In genomic region chr7:108950762-108951331, GRCm38 (mm10) we compare ENCODE assay signal across 8 mouse cellular contexts. TPM values are rescaled to one million over a fixed set of nuclear protein-coding genes. Genes with fewer than 3 reads are reported as not detected.
A peak's percentile ranks its signal among the peaks of the same experiment; 100 is the strongest.
DNase-seq lines count a peak whose midpoint lies in the region; ATAC-seq and TF ChIP-seq lines count a peak whose summit lies in the region.

No protein-coding gene starts in this region.

- no peaks in the 10 kb centered on the region for H3K9me3 ChIP-seq in kidney, embryonic 16.5 days (ENCODE audit: low read length)
- no peaks in the 10 kb centered on the region for H3K9me3 ChIP-seq in forebrain, embryonic 10.5 days
- H3K9me3 ChIP-seq in liver, embryonic 11.5 days (ENCODE audit: control insufficient read depth, low read length) = no peaks in the 10 kb centered on the region

- H3K9ac ChIP-seq in kidney, embryonic 16.5 days (replicated peaks; ENCODE audit: low read length) = peak overlapping the region; percentile 36
- no peak overlapping the region for H3K9ac ChIP-seq in liver, embryonic 11.5 days (ENCODE audit: low read depth, low read length)

- peak overlapping the region; percentile 91 for H3K4me2 ChIP-seq in kidney, embryonic 16.5 days (replicated peaks; ENCODE audit: low read depth, low read length)
- peak overlapping the region; percentile 61 for H3K4me2 ChIP-seq in liver, embryonic 11.5 days

- TF ChIP-seq POLR2A in bone marrow macrophage, adult 2 months (IDR thresholded peaks at IDR 0.05; ENCODE audit: borderline replicate concordance, low read depth, low read length) = no peak

- ATAC-seq in kidney, embryonic 16.5 days (ENCODE audit: low FRiP score, low TSS enrichment) = peak; percentile 5; the same call in 1 of the 2 replicates
- ATAC-seq in liver, embryonic 11.5 days (replicated peaks; ENCODE audit: low FRiP score) = 0 out of 2 replicates have a peak, but pooled peaks have one; percentile 2

- TF ChIP-seq CTCF in bone marrow macrophage, adult 2 months (IDR thresholded peaks at IDR 0.05; ENCODE audit: low read depth, low read length) = no peak

- H3K4me3 ChIP-seq in kidney, embryonic 16.5 days (ENCODE audit: low read length) = peak overlapping the region; percentile 54
- peak overlapping the region; percentile 24; the same call in 1 of the 2 replicates for H3K4me3 ChIP-seq in bone marrow macrophage, adult 2 months (ENCODE audit: insufficient read depth, low read length)
- peak overlapping the region; percentile 72 for H3K4me3 ChIP-seq in forebrain, embryonic 10.5 days
- peak overlapping the region; percentile 43 for H3K4me3 ChIP-seq in liver, embryonic 11.5 days (ENCODE audit: low read depth, low read length)

- DNase-seq in kidney, adult 8-10 months = no peak
- DNase-seq in forebrain, embryonic 10.5 days (ENCODE audit: extremely low spot score, low spot score) = peak; percentile 47
- DNase-seq in induced T-regulatory cell, adult 2 months (ENCODE audit: low read depth) = peak; percentile 47
- no peak for DNase-seq in liver, embryonic 11.5 days (ENCODE audit: low spot score)
- DNase-seq in right cerebral cortex, postnatal 14 days = peak; percentile 57
- DNase-seq in thymus, postnatal 4 days = no peak

- H3K27ac ChIP-seq in kidney, embryonic 16.5 days (ENCODE audit: low read length) = no peak overlapping the region
- H3K27ac ChIP-seq in bone marrow macrophage, adult 2 months (ENCODE audit: insufficient read depth, low read depth, low read length) = no peak overlapping the region
- peak overlapping the region; percentile 48; the same call in 1 of the 2 replicates for H3K27ac ChIP-seq in forebrain, embryonic 10.5 days
- H3K27ac ChIP-seq in liver, embryonic 11.5 days (ENCODE audit: low read depth, low read length) = no peak overlapping the region

- H3K27me3 ChIP-seq in kidney, embryonic 16.5 days (ENCODE audit: insufficient read depth, low read length) = peaks cover 49% of the 10 kb centered on the region
- H3K27me3 ChIP-seq in forebrain, embryonic 10.5 days (ENCODE audit: poor library complexity, severe bottlenecking) = peaks cover 54% of the 10 kb centered on the region
- H3K27me3 ChIP-seq in liver, embryonic 11.5 days (replicated peaks; ENCODE audit: control insufficient read depth, insufficient read depth, low read length) = peaks cover 45% of the 10 kb centered on the region

- no peaks in the 10 kb centered on the region for H3K36me3 ChIP-seq in kidney, embryonic 16.5 days (ENCODE audit: insufficient read depth, low read length)
- H3K36me3 ChIP-seq in forebrain, embryonic 10.5 days (replicated peaks) = peaks cover 9% of the 10 kb centered on the region
- H3K36me3 ChIP-seq in liver, embryonic 11.5 days (ENCODE audit: control insufficient read depth, insufficient read depth, low read length) = no peaks in the 10 kb centered on the region

- WGBS in kidney, embryonic 16.5 days = under 1% methylated on average over 52 of the region's 52 CpGs
- WGBS in forebrain, embryonic 10.5 days = under 1% methylated on average over 52 of the region's 52 CpGs
- 2% methylated on average over 52 of the region's 52 CpGs for whole genome bisulfite sequencing in liver, embryonic 11.5 days

- peaks cover 16% of the 10 kb centered on the region for H3K4me1 ChIP-seq in kidney, embryonic 16.5 days (ENCODE audit: insufficient read depth, low read length)
- 0 out of 2 replicates have a peak, but pooled peaks cover 2% of the 10 kb centered on the region for H3K4me1 ChIP-seq in bone marrow macrophage, adult 2 months (ENCODE audit: control insufficient read depth, insufficient read depth, low read length)
- peaks cover 30% of the 10 kb centered on the region for H3K4me1 ChIP-seq in forebrain, embryonic 10.5 days
- H3K4me1 ChIP-seq in liver, embryonic 11.5 days (replicated peaks; ENCODE audit: control insufficient read depth, insufficient read depth, low read length) = no peaks in the 10 kb centered on the region; the same call in 1 of the 2 replicates

RNA-seq across cellular contexts. Expression of gene Tub, which starts 0.7 kb away (rescaled TPM):
- 1.00 and 1.7 TPM in 2 replicates for polyA plus RNA-seq in kidney, embryonic 16.5 days (2015; fragmentation: Nextera tagmentation; extraction: Ambion mirVana)
- polyA plus RNA-seq in bone marrow macrophage, adult 2 months (2012; ENCODE audit: insufficient read depth, insufficient read length, missing spikeins) = 0.17 TPM in 1 of 2 replicates, not detected in the other
- polyA plus RNA-seq in forebrain, embryonic 10.5 days (2016; fragmentation: Nextera tagmentation; extraction: Ambion mirVana) = 5.2 and 5.3 TPM in 2 replicates
- polyA plus RNA-seq in liver, embryonic 11.5 days (2014; fragmentation: Nextera tagmentation; extraction: Ambion mirVana) = 0.29 and 0.48 TPM in 2 replicates

RNA-seq across cellular contexts. Expression of gene Eif3f, which starts 16.6 kb away (rescaled TPM):
- polyA plus RNA-seq in kidney, embryonic 16.5 days (2015; fragmentation: Nextera tagmentation; extraction: Ambion mirVana) = 80.0 and 88.3 TPM in 2 replicates
- 191 and 197 TPM in 2 replicates for polyA plus RNA-seq in bone marrow macrophage, adult 2 months (2012; ENCODE audit: insufficient read depth, insufficient read length, missing spikeins)
- polyA plus RNA-seq in forebrain, embryonic 10.5 days (2016; fragmentation: Nextera tagmentation; extraction: Ambion mirVana) = 71.7 and 74.4 TPM in 2 replicates
- 82.8 and 87.8 TPM in 2 replicates for polyA plus RNA-seq in liver, embryonic 11.5 days (2014; fragmentation: Nextera tagmentation; extraction: Ambion mirVana)

RNA-seq across cellular contexts. Expression of gene Nlrp10, which starts 20.9 kb away (rescaled TPM):
- polyA plus RNA-seq in kidney, embryonic 16.5 days (2015; fragmentation: Nextera tagmentation; extraction: Ambion mirVana) = 0.04 and 0.07 TPM in 2 replicates
- polyA plus RNA-seq in bone marrow macrophage, adult 2 months (2012; ENCODE audit: insufficient read depth, insufficient read length, missing spikeins) = 4.8 and 4.9 TPM in 2 replicates
- 0.04 TPM in 1 of 2 replicates, not detected in the other for polyA plus RNA-seq in forebrain, embryonic 10.5 days (2016; fragmentation: Nextera tagmentation; extraction: Ambion mirVana)
- 0.04 and 0.11 TPM in 2 replicates for polyA plus RNA-seq in liver, embryonic 11.5 days (2014; fragmentation: Nextera tagmentation; extraction: Ambion mirVana)

RNA-seq across cellular contexts. Expression of gene Olfr519, which starts 56.6 kb away (rescaled TPM):
- not detected in 2 replicates for polyA plus RNA-seq in kidney, embryonic 16.5 days (2015; fragmentation: Nextera tagmentation; extraction: Ambion mirVana)
- polyA plus RNA-seq in bone marrow macrophage, adult 2 months (2012; ENCODE audit: insufficient read depth, insufficient read length, missing spikeins) = not detected in 2 replicates
- polyA plus RNA-seq in forebrain, embryonic 10.5 days (2016; fragmentation: Nextera tagmentation; extraction: Ambion mirVana) = not detected in 2 replicates
- polyA plus RNA-seq in liver, embryonic 11.5 days (2014; fragmentation: Nextera tagmentation; extraction: Ambion mirVana) = not detected in 2 replicates

Comparison
In these comparisons a context has a peak if more than half of its experiments do, and no peak if none do; other contexts are left out.
1. DNase-seq: peak in forebrain, embryonic 10.5 days (single experiment), induced T-regulatory cell, adult 2 months (single experiment) and right cerebral cortex, postnatal 14 days (single experiment); none in kidney, adult 8-10 months (0 of 2), liver, embryonic 11.5 days (single experiment) and thymus, postnatal 4 days (single experiment).
2. Peak in every context shown above with its lines, with median percentiles within 50 percentile points of each other: H3K4me3 ChIP-seq.